Mouse (Mus musculus) thymus, postnatal 10 days (tissue): ENCODE measurements around the gene Galnt17.

ENCODE experiments used
- DNase-seq, 2 experiments: peaks; one replicate each; pipeline ENCODE4 v3.0.0; 2021; ENCODE audit warnings: low spot score in 2 of 2

The Galnt17 gene

DNA sequence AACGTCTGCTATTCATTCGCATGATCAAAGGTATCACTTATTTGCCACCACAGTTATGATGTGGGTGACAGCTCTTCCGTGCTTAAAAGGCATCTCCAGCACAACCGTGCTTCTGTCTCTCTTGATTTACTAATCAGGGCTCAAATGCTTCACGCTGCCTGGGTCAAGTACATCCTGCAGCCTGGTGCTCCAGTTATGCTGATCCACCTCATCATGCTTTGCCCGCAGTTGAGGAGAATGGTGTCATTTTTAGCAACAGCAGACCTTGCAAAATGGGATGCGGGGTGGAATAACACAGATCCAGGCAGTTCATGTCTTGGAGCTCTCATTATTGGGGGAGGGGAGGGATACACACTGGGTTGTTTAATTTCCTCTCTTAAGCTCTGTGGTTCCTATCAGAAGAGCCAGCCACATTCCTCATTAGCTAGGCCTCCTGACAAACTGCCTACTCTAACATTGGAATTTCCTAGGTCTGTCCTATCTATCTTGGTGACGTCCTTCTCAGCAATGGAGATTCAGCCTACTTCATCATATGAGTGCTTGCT lies 187.9 kb downstream of the Galnt17 start:
- no peak for DNase-seq

DNA sequence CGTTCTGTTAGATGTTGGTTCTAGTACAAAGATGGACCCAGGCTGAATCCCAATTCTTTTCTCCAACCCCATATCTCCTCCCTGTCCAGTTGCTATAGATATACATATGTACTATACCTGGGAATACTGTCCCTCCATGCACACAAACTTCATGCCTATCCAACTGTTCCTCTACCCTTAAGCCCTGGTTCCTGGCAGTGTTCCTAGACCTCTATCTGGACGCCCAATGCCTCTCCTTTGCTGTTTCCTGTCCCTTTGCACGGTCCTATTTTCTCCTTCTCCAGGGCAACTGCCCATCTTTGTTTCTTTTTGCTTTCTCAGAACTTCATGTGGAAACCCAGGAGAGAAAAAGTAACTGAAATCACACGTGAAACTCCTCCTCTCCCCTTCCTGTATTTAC lies 188.4 kb downstream of the Galnt17 start:
- no peak for DNase-seq

DNA sequence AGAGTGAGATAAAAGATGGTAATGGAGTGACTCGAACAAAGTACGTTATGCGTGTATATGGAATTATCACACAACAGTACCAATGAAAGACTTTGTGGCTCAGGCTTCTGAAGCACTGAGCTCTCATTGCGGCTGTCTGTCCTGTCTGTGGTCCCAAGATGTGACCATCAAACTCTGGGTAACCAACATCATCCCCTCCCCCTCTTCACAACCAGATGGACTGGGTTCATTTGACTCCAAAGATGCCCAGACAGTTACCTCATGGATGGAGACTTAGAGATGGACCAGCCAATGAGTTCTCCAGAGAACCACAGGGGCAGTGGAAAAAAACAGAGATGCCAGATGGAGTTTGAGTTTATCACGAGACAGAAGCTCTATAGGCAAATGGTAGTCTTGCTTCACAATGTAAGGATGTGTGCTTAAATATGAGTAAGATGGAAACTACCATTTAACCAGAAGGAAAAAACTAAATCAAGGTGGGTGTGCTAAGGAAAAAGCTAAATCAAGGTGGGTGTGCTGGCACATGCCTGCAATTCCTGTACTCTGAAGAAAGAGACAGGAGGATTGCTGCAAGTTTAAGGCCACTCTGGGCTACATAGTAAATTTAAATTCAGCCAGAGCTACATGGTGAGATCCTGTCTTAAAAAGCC lies 190.8 kb downstream of the Galnt17 start:
- DNase-seq = no peak

DNA sequence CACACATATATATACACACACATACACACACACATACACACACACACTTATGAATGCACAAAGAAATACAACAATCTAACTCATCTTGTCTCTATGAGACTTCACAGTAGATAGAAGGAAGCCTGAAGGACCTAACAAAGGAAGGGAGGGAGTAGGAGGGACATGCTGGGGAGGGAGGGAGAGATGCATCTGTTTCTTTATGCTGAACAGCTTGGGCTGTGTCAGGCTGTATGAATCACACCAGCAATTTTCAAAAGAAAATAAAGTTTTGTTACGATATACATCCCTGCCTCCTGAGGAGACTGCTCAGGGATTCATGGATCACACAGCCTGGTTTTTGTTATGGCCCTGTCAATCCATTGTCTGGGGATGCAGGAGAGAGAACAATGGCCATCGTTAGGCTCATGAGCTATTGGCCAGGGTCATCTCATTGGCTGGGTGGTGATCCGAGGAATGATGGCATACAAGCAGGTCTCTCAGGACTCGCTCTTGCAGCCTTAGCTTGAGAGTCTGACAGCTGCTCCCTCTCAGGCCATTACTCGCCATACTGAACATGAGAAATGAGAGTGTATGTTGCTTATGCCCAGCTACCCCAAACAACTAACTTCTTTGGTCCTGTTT lies 194.3 kb downstream of the Galnt17 start:
- no peak for DNase-seq

DNA sequence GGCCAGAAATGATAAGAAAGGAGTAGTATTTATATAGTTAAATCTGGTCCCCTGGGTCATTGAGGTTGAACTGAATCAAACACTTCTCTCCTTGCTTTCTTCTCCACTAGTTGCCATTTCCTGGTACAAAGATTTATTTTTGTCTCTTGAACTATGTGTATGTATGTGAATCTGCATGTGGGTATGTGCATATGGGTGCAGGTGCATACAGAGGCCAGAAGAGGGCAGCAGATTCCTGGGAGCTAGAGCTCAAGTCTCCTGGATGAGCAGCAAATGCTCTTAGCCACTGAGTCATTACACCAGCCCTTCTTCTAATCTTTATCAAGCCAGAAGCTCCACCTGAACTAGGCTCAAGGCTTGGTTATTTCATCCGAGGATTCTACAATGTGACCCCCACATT lies 201.1 kb downstream of the Galnt17 start:
- DNase-seq = no peak

DNA sequence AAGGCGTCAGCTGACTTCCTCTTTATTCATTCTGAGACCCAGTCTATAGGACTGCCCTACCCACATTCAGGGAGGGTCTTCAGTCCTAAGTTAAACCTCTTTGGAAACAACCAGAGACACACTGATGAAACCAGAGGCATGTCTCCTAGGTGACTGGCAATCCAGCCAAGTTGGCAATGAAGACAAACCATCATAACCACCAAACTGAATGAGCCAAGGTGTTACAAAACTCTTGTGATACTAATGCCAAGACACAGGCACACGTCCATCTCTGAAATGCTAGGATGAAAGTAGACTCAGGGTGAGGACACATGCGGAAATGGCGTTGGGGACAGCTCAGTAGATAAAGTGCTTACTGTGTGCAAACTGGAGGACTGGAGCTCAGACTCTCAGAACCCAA lies 211.5 kb downstream of the Galnt17 start:
- DNase-seq = no peak

DNA sequence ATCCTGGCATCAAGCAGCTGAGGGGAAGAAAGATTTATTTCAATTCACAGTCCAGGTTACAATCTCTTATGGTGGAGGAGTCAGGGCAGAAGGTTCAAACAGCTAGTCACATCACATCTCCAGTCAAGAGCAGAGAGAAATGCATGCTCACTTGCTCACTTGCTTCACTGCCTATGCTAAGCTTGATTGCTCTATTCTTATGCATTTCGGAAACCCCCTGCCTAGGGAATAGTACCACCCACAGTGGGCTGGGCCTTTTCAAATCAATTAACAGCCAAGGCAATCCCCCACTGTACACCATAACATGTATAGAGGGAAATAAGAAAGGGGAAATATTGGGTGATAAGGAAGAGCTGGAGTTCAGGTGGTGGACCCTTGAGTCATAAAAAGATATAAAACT lies 212.7 kb downstream of the Galnt17 start:
- no peak for DNase-seq

DNA sequence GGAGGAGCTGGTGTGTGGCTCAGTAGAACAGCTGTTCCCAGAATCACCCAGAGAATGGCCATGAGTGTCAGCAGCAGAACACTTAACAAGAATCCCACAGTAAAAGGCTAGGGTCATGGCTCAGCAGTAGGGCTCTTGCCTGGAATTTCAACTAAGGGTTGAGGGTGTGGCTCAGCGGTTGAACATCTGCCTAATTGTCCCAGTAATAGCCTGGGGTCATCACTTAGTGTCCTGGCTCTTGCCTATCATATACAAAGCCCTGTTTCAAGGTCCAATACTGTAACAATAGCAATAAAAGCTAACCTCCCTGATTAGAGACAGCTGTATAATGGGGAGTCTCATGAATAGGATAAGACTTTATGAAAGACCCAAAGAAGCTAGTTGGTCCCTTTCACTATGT lies 213.5 kb downstream of the Galnt17 start:
- DNase-seq = no peak

DNA sequence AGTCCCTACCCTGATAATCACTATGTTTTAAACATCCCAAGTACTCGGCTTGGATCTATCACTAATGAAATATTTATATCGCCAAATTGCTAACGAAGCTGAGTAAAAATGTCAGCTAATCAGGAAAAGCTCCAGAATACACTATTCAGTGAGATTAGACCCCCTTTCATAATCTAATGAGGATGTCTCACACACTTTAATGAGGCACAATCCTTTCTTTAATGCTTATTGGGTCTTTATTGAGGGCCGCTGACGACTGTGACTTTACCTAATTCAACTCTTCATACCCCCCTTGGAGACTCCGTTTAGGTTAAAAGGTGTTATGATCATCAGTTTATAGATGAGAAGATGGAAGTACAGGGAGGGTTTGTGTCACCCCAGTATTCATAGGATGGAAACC lies 214.2 kb downstream of the Galnt17 start:
- DNase-seq = no peak

DNA sequence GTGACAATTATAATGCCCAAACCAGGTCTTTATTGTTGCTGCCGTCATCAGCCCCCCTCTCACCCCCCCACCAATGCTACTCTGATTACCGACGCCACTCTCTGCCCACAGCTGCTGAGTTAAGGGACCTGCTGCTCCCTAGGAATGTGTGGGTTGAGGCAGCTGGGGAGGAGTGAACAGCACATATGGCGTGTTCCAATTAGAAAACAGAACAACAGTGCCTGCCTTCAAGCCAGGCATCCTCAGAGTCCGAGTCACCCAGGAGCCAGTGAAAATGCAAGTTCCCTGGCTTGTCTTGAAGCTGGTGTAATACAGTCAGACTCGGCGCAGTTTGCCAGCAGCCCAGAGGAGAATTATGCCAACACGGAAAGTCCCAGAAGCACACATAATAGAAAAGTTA lies 218.4 kb downstream of the Galnt17 start:
- no peak for DNase-seq

DNA sequence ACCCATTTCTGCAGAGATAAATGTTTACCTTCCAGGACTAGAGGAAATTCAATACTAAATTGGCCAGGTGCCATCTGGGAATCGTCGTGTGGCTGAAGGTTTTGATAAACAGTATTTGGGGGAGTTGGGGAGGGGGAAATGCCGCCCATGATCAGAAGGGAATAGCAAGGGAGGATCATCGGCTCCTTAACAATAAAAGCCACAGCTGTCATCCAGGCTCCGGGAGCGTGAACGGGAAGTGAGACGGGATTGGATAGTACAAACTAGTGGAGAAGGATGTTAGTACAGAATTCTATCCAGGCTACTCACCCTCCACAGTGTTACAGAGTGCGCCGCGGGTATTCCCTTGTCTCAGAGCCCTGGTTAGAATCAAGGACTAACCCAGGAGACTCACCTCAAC lies 219.4 kb downstream of the Galnt17 start:
- DNase-seq = no peak

DNA sequence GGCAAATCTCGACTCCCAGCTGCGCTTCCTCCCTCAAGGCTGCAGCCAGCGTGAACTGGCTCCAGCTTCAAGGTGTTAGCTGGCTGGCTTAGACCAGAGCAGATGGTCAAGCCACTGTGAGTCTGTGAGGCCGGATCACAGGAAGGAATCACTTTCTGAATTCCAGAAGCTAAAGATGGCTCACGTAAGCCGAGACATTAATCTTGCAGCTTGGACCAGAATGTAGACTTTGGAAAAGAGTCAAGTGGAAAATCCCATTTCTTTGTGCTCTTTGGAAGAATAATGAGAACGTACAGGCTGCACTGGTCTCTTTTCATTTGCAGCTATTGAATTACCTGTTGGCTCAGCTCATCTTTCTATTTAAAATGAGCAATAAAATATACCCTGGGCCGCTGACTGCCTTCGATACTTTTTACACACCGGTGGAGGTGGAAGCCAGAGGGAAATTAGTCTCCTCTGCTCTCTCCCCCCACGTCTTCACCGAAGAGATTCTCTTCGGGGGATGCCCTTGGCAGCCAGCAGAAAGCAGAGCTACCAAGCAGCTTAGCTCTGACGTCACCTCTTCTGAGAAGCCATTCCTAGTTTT lies 225.1 kb downstream of the Galnt17 start:
- DNase-seq = no peak

DNA sequence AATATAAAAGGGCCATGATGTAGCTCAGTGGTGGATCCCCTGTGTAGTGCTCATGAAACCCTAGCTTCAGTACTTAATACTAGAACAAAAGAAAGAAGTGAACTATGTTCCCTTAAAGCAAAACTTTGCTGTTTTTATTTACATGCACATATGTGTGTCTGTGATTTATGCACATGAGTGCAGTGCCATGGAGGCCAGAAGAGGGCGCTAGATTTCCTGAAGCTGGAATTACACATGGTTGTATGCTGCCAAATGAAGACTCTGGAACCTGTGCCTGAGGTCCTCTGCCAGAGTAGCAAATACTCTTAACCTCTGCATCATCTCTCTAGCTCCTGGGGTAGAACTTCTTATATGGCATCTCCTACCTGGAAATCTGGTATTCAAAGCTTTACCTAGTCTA lies 230.6 kb downstream of the Galnt17 start:
- no peak for DNase-seq

DNA sequence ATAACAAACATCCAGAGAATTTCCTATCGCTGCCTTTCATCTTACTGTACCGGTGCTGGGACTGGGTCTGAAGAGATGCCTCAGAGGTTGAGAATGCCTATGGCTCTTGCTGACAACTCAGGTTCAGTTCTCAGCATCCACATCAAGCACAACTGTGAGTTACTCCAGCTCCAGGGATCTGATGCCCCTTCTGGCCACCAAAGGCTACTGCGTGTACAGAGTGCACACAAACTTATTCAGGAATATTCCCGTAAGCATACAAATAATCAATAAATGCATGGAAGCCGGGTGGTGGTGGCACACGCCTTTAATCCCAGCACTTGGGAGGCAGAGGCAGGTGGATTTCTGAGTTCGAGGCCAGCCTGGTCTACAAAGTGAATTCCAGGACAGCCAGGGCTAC lies 232.5 kb downstream of the Galnt17 start:
- no peak for DNase-seq

DNA sequence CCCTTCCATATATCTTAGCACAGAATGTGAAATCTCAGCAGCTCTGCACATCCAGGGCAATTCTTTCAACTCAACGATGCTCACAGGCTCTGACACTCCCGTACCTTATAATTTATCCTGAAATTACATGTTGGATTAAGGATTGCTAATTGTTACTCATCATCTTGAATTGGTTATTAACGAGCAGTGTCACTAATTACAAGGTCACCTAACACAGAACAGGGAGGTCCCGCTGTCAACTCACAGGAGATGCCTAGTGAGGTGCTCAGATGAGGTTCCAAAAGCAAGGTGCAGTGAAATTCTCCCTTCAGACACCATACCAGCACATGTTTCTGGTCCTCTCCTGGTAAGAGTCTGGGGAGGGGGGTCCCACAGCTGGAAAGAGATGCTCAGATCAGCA lies 234.0 kb downstream of the Galnt17 start:
- no peak for DNase-seq

DNA sequence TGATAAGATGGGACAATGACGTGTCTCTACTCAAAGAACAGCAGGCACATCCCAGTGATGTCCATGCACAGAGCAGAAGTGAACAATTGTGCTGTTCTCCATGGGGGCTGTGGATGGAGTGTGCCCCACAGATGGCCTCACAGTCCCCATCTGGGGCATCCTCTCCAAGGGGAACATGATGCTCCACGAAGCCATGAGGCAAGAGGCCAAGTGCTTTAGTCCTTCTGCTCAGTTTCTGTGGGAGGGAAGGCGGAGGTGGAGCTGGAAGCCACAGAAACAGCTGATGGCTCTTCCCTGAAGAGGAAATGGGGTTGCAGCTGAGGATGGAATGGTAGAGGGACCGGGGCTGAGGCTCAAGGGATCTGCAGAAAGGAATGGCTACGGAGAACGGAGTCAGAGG lies 243.1 kb downstream of the Galnt17 start:
- no peak for DNase-seq

DNA sequence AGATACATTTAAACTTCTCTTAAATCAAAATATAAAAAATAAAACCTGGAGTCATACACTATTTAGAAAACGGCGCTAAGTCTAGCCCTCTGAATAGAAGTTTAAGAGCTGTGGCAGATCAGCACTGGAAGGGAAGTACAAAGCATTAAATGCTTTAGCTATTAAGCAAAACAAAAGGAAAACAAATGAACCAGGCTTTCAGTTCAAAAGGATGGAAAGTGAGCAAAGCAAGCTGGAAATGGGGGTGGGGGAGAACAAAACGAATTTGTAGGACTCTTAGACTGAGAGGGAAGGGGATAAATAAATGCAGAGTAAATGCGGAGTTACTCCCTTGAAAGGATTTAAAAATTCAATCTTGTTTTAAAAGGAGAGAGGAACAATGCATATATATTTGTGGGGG lies 259.8 kb downstream of the Galnt17 start:
- DNase-seq = no peak

DNA sequence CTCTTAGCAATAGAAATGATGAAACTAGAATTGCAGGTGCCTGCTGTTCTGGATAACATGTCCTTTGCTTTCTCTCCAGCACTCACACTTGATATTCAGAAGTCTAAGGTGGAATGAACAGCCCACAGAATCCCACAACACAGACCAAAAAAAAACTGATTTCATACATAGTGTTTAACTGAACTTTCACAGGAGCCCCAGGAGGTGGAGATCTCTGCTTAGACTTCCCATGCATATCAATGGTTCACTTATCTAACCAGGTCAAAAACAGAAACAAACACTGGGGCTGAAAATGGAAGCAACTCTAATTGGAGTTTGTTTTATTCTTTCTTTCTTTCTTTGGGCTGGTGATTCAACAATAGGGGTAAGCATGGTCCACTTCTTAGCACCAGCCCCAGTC lies 265.2 kb downstream of the Galnt17 start:
- DNase-seq = no peak

DNA sequence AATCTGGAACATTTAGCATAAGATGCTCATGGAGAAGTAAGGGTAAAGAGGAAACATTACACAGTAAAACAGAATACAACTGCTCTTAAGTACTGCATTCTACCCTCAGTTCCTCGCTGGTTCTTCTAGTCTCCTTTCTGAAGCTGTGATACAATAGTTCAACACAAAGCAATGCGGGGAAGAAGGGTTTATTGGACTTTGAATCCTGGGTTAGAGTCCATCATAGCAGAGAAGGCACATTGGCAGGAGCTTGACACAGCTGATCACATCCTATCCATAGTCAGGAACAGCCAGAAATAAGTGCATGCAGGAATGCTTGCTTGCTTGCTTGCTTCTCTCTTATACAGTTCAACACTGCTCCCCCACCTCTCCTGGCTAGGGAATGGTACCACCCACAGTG lies 267.9 kb downstream of the Galnt17 start:
- no peak for DNase-seq

DNA sequence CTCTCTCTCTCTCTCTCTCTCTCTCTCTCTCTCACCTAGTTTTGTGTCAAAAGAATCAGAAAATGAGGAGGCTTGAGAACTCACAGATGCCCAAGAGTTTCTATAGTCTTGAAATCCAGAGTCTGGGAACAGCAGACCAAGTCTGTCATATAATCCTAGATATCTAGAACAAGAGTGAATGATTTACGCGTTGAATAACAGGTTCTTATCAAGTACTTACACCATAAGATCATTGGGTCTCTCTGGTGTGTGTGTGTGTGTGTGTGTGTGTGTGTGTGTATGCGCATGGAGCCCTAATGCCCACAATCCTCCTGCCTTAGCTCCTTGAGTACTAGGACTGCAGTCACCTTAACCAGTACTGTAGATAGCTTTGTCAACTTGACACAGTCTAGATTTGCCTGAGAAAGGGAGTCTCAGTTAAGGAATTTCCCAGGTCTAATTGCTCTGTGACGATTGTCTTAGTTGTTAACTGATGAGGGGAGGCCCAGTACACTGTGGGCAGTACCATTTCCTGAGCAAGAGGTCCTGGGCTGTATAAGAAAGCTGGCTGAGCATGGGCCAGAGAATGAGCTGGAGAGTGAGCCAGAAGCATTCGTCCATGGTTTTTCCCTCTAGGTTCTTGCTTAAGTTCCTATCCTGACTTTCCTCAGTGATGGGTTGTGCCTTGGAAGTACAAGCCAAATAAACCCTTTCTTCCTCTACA lies 268.5 kb downstream of the Galnt17 start:
- DNase-seq = no peak

DNA sequence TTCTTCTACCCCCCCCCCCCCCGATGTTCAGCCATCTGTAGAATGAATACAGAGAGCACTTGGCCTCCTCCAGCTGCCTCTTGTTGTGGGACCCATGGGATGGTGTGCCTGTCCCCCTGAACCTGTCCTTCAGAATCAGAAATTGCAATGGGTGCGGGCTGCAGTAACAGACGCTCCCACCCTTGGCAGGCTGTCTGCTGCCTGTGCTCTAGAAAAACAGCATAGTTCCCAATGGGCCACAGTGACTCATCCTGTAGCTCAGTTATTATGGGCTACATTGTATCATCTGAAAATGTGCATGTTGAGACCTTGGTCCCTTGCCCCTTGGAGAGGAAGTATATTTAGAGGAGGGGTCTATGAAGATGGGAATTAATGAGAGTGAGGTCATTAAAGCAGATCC lies 283.8 kb downstream of the Galnt17 start:
- DNase-seq = no peak

DNA sequence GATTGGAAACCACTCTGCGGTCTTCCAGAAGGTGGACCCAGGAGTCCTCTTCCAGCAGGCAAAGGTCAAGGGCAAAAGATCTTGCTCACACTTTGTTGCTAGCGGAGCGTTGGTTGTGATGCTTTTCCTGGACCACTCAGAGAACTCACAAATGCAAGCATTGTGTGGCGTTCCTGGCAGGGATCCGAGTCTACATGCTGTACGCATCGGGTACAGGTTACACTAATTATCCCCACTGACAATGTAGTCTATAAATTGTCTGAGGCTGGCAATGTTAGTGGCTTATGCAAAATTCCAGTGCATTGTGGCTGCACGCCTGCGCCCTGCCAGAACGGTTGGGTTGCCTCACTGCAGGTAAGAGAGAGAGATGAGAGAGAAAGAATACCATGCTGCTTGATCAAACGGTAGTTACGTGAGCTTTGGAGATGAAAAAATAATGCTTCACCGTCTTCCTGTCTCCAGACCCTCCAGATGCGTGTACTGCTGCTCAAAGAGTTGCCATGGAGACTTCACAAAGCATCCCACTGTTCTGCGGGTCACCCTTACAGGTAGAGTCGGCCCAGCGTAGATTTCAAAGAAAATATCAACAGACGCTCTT lies 285.8 kb downstream of the Galnt17 start:
- DNase-seq = no peak
